Mouse (Mus musculus) embryonic fibroblast, embryonic 13.5 days (primary cell): ENCODE results near the gene Wnt9b. TPM values are rescaled to one million over a fixed set of nuclear protein-coding genes. Genes with fewer than 3 reads are reported as not detected.

Experiments
- H3K27ac ChIP-seq: 2 replicates; pipeline ENCODE4 v1.5.1; 2012; ENCODE audit warnings: low read length, control low read depth, inconsistent platforms; ENCODE audit not compliant: insufficient read depth
- H3K4me1 ChIP-seq: 2 replicates; pipeline ENCODE4 v1.6.1; 2011; ENCODE audit warnings: low read length; ENCODE audit not compliant: control insufficient read depth, insufficient read depth
- H3K4me3 ChIP-seq: 2 replicates; pipeline ENCODE4 v1.5.1; 2011; ENCODE audit warnings: mild to moderate bottlenecking, control low read depth, low read length; ENCODE audit not compliant: insufficient read depth
- CTCF ChIP-seq: IDR thresholded peaks from 2 replicates; pipeline ENCODE4 v1.5.1; 2011; ENCODE audit warnings: mild to moderate bottlenecking, control low read depth, low read length, moderate library complexity, borderline replicate concordance; ENCODE audit not compliant: insufficient read depth
- POLR2A ChIP-seq: IDR thresholded peaks from 2 replicates; pipeline ENCODE4 v1.6.1; 2011; ENCODE audit warnings: low read depth, mild to moderate bottlenecking, control low read depth, low read length, moderate library complexity
- polyA plus RNA-seq: library from polyadenylated mRNA; stranded (reverse); fragments of >200 nt; gene quantifications from 2 replicates; pipeline ENCODE4 v1.2.4, GENCODE M21; 2011; ENCODE audit warnings: low read depth; ENCODE audit not compliant: missing spikeins, insufficient read length

The Wnt9b gene
- polyA plus RNA-seq, 1 experiment, result not detected

GRCm38 (mm10) chr11:103688271-103688979 is 61.2 kb downstream of the Wnt9b start:
- H3K4me1 ChIP-seq, result peaks cover 3% of the 10 kb centered on the region
- H3K4me3 ChIP-seq, result no peak overlapping the region
- TF ChIP-seq CTCF (no peak), POLR2A (no peak)

GRCm38 (mm10) chr11:103686706-103687105 is 62.9 kb downstream of the Wnt9b start:
- H3K27ac ChIP-seq, result no peak overlapping the region
- H3K4me1 ChIP-seq, result peaks cover 3% of the 10 kb centered on the region
- H3K4me3 ChIP-seq, result no peak overlapping the region
- TF ChIP-seq POLR2A (no peak), CTCF (no peak)

More at GRCm38 (mm10) chr11:103688271-103688979, 61.2 kb downstream of the Wnt9b start:
- no peak overlapping the region for H3K27ac ChIP-seq

GRCm38 (mm10) chr11:103685261-103685736 is 64.3 kb downstream of the Wnt9b start:
- no peak for TF ChIP-seq POLR2A
- no peak for TF ChIP-seq CTCF
- no peak overlapping the region for H3K27ac ChIP-seq
- no peak overlapping the region for H3K4me3 ChIP-seq
- H3K4me1 ChIP-seq, result peaks cover 3% of the 10 kb centered on the region

- TF ChIP-seq POLR2A (no peak), CTCF (no peak)
- peaks cover 3% of the 10 kb centered on the region for H3K4me1 ChIP-seq
- H3K27ac ChIP-seq, result no peak overlapping the region
- H3K4me3 ChIP-seq, result no peak overlapping the region
Observed at GRCm38 (mm10) chr11:103683667-103684334, 65.8 kb downstream of the Wnt9b start.

Other genes with a start within 250 kb of the Wnt9b start
- gene Lrrc37a, start 245.2 kb downstream of the Wnt9b start, polyA plus RNA-seq, result not detected in 2 replicates
- not detected in 2 replicates for gene Gm884, start 128.7 kb downstream of the Wnt9b start, polyA plus RNA-seq
- gene Lyzl6, start 110.9 kb downstream of the Wnt9b start, polyA plus RNA-seq, result not detected in 2 replicates
- not detected in 2 replicates for gene Rprml, start 100.3 kb downstream of the Wnt9b start, polyA plus RNA-seq
- gene Gosr2, start 51.9 kb downstream of the Wnt9b start, polyA plus RNA-seq, result 97.2 and 110 TPM in 2 replicates
- gene Wnt3, start 24.3 kb upstream of the Wnt9b start, polyA plus RNA-seq, result not detected in 2 replicates
- 37.5 and 41.6 TPM in 2 replicates for gene Nsf, start 204.2 kb upstream of the Wnt9b start, polyA plus RNA-seq
- gene Arf2, start 216.9 kb upstream of the Wnt9b start, polyA plus RNA-seq, result 52.9 and 61.6 TPM in 2 replicates